Mouse (Mus musculus): ENCODE data around the gene Srrm2.
A peak's percentile ranks its signal among the peaks of the same experiment; 100 is the strongest.

Gene Srrm2

GRCm38 (mm10) chr17:23807918-23808317 is 17.6 kb downstream of the Srrm2 start:
- DNase-seq: no peak

- DNase-seq: no peak
Observed at GRCm38 (mm10) chr17:23815641-23816040, 25.3 kb downstream of the Srrm2 start.

GRCm38 (mm10) chr17:23818579-23818978 is 28.2 kb downstream of the Srrm2 start:
- no peak for DNase-seq

- DNase-seq: no peak
Observed at GRCm38 (mm10) chr17:23819235-23819634, 28.9 kb downstream of the Srrm2 start.

DNA sequence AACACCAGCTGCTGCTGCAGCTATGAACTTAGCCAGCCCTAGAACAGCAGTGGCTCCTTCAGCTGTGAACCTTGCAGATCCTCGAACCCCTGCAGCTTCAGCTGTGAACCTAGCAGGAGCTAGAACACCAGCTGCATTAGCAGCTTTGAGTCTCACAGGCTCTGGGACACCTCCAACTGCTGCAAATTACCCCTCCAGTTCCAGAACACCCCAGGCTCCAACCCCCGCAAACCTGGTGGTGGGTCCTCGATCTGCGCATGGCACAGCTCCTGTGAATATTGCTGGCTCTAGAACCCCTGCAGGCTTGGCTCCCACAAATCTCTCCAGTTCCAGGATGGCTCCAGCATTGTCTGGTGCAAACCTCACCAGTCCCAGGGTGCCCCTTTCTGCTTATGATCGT is 30.4 kb downstream of the Srrm2 start:
- DNase-seq: no peak

GRCm38 (mm10) chr17:23822094-23822493 is 31.8 kb downstream of the Srrm2 start:
- no peak for DNase-seq

DNA sequence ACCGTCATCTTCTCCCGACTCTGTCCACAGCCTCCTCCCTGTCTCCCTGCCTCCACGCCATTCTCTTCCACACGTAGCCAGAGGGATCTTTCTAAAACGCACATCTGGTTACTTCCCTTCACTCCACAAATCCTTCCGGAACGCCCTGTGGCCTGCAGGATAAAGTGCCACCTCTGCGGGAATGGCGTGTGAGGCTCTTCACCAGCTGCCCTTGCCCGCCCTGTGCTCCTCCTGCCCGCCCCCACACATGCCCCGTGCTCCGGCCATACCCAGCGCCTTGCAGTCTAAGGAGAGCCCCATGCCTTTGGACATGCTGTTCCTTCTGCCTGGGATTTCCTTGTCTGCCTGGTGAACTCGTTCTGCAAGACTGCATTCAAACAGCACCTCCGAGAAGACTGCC is 32.7 kb downstream of the Srrm2 start:
- no peak for DNase-seq

- no peak for DNase-seq
Observed at GRCm38 (mm10) chr17:23823614-23824013, 33.3 kb downstream of the Srrm2 start.

- no peak for DNase-seq
Observed at GRCm38 (mm10) chr17:23825591-23825990, 35.3 kb downstream of the Srrm2 start.

DNA sequence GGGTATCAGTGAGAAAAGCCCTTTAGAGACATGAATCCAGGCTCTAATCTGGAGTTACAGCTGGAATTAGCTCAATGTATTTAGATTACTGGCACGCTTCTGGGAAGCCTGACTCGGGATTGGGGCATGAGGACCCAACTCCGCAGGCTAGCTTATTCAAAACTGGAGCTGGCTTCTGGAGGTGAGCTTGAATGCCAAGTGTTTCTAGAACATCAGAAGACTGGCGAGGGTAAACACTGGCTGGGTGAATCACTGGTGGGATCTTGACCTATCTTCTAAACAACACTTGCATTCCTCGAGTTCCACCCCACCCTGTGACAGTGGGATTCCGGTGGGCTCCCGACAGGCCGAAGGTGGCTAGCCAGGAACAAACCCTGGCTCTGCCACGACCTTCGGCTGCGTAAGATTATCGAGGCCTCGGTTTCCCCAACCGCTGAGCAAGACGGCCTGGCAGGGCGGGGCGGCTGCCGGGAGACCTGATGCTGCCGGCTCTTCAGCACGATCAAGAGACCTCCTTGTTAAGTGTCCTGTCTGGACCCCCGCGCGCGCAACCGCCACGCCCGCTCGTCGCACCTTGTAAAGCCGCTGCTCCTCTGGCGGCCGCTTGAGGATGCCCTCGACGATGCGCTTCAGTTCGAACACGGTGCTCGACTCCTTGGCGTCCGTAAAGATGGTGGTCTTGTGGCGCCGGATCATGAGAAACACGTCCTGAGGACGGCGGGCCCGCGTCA is 38.1 kb downstream of the Srrm2 start:
- DNase-seq: peak; percentile 56 to 58

DNA sequence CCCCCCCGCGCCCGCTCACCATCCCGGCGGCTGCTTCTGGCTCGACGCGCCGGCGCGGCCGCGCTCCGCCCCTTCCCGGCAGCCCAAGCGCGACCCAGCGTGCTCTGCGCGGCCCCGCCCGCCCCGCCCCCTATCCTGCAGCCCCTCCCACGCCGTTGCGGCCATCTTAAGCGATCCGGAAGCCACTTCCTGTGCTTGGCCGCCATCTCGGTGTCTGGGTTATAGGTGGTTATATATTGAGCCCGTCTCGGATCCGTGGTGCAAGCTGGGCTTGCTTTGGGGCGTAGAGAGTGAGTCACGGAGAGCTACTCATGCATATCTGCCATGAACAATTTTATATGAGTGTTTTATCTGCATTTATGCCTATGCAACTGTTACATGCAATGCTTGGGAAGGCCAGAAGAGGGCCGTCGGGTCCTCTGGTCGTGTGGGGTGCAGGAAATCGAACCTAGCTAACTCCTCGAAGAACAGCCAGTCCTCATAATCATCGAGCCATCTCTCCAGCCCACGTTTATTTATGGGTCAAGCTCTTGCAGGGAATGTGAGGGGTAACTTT is 38.8 kb downstream of the Srrm2 start, which contains the start of gene Elob:
Gene Elob (minus strand): TSS at position 73 of the 556 bp plus-strand sequence.
- DNase-seq: peak; percentile 82 to 85

GRCm38 (mm10) chr17:23831201-23831600 is 40.9 kb downstream of the Srrm2 start:
- no peak for DNase-seq

- DNase-seq: no peak
Observed at GRCm38 (mm10) chr17:23836006-23836575, 45.8 kb downstream of the Srrm2 start, which contains the start of gene Prss33. Gene Prss33, minus strand, starts transcription at chr17:23836056.

- peak in 1 of 2 experiments; percentile 54 for DNase-seq
Observed at GRCm38 (mm10) chr17:23841145-23841544, 50.8 kb downstream of the Srrm2 start.

- no peak for DNase-seq
Observed at GRCm38 (mm10) chr17:23843141-23843811, 52.9 kb downstream of the Srrm2 start.

DNA sequence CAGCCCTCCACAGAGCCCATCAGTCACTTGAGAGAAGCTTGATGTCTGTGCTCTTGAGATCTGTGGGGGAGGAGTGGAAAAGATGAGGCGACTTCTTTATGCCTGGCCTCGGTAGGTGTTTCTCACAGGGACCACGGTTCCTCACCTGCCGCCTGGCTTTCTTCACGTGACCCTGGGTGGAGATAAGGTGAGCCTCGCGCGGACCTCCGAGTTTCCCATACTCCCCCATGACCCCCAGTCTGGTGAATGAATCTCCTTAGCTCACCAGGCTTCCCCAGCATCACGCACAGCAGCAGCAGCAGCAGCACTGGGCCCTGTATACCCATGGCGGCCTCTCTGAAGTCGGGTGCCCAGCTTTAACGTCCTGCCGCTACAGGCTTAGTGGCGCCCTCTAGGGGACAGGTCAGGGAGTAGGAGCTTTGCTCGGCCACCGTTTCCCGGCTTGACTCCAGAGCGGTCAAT is 53.5 kb downstream of the Srrm2 start, which contains the start of the genes Prss32 and Prss41:
Gene Prss32 (plus strand): TSS at position 44 of the 462 bp plus-strand sequence.
Gene Prss41 (minus strand): TSS at position 361 of the 462 bp plus-strand sequence.
- peak; percentile 54 to 65 for DNase-seq

GRCm38 (mm10) chr17:23850028-23850427 is 59.7 kb downstream of the Srrm2 start:
- no peak for DNase-seq

DNA sequence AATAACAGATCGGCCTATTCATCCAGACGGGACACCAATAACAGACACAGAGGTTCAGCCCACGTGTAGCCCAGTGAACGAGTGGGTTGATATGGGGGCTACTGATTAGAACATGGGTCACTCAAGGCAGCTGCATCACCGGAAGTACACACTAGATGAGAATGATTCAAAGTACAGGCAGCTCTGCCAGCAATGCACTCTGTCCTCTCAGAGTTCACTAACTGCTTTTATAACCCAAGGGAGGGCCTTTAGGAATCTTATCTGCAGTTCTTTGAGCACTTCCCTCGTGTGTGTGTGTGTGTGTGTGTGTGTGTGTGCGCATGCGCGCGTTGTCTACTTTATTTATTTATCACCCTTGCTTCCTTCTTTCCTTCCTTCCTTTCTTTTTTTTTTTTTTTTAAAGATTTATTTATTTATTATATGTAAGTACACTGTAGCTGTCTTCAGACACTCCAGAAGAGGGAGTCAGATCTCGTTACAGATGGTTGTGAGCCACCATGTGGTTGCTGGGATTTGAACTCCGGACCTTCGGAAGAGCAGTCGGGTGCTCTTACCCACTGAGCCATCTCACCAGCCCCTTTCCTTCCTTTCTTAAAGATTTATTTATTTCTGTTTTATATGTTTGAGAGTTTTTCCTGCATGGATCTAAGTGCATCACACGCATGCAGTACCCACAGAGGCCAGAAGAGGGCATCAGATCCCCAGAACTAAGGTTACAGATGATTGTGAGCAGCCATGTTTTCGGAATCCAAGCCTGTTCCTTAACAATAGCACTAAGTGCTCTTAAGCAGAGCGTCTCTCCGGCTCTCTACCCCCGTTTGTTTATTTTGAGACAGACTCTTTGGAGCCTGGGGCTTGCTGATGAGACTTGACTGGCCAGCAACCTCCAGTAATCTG is 60.8 kb downstream of the Srrm2 start:
- DNase-seq: peak; percentile 40 to 52

GRCm38 (mm10) chr17:23853292-23853691 is 63.0 kb downstream of the Srrm2 start:
- DNase-seq: peak; percentile 18 to 33

- no peak for DNase-seq
Observed at GRCm38 (mm10) chr17:23854229-23854765, 64.0 kb downstream of the Srrm2 start.

- no peak for DNase-seq
Observed at GRCm38 (mm10) chr17:23857193-23857592, 66.9 kb downstream of the Srrm2 start.

- DNase-seq: no peak
Observed at GRCm38 (mm10) chr17:23857913-23858312, 67.6 kb downstream of the Srrm2 start.
